Mouse (Mus musculus) heart, embryonic 12.5 days (tissue): Measurements from ENCODE around the gene Kcnj6. TPM values are rescaled to one million over a fixed set of nuclear protein-coding genes. Genes with fewer than 3 reads are reported as not detected.
A peak's percentile ranks its signal among the peaks of the same experiment; 100 is the strongest.

ENCODE experiments used
- ATAC-seq: fragments of 200-750 bp; cut with Nextera tagmentation; 2 replicates; pipeline ENCODE4 v1.8.0; 2017; ENCODE audit warnings: moderate TSS enrichment, moderate library complexity; ENCODE audit not compliant: insufficient number of reproducible peaks, low FRiP score
- H3K27ac ChIP-seq: fragments of 300-500 bp; sonication (generic); 2 replicates; pipeline ENCODE4 v1.5.1; 2016; ENCODE audit warnings: mild to moderate bottlenecking, moderate library complexity; ENCODE audit not compliant: poor library complexity, severe bottlenecking
- H3K27me3 ChIP-seq: fragments of 300-500 bp; sonication (generic); replicated peaks from 2 replicates; pipeline ENCODE4 v1.6.1; 2016; ENCODE audit warnings: mild to moderate bottlenecking, moderate library complexity
- H3K36me3 ChIP-seq: fragments of 300-500 bp; sonication (generic); 2 replicates; pipeline ENCODE4 v1.6.1; 2016; ENCODE audit warnings: mild to moderate bottlenecking, moderate library complexity
- H3K4me1 ChIP-seq: fragments of 300-500 bp; sonication (generic); replicated peaks from 2 replicates; pipeline ENCODE4 v1.6.1; 2016; ENCODE audit warnings: mild to moderate bottlenecking
- H3K4me2 ChIP-seq: fragments of 300-500 bp; sonication (generic); 2 replicates; pipeline ENCODE4 v1.6.1; 2016; ENCODE audit warnings: mild to moderate bottlenecking, moderate library complexity
- H3K4me3 ChIP-seq: fragments of 300-500 bp; sonication (generic); 2 replicates; pipeline ENCODE4 v1.5.1; 2016; ENCODE audit warnings: mild to moderate bottlenecking
- H3K9ac ChIP-seq: fragments of 300-500 bp; sonication (generic); 2 replicates; pipeline ENCODE4 v1.6.1; 2016; ENCODE audit warnings: mild to moderate bottlenecking, moderate library complexity
- H3K9me3 ChIP-seq: fragments of 300-500 bp; sonication (generic); replicated peaks from 2 replicates; pipeline ENCODE4 v1.6.1; 2016; ENCODE audit warnings: mild to moderate bottlenecking, moderate library complexity
- WGBS: fragments of 180-500 bp; shearing (Covaris S2); methylation state at CpG from one replicate; pipeline ENCODE4 v1.1.7; 2016; 5-methylcytosine and 5-hydroxymethylcytosine counted together
- polyA plus RNA-seq: library from polyadenylated mRNA; unstranded; fragments of >200 nt; fragmentation: Nextera tagmentation; extraction: Ambion mirVana; gene quantifications from 2 replicates; pipeline ENCODE4 v1.2.1, GENCODE M21; 2016

The Kcnj6 gene
- polyA plus RNA-seq, 1 experiment from 2014 or later = 0.06 TPM

DNA sequence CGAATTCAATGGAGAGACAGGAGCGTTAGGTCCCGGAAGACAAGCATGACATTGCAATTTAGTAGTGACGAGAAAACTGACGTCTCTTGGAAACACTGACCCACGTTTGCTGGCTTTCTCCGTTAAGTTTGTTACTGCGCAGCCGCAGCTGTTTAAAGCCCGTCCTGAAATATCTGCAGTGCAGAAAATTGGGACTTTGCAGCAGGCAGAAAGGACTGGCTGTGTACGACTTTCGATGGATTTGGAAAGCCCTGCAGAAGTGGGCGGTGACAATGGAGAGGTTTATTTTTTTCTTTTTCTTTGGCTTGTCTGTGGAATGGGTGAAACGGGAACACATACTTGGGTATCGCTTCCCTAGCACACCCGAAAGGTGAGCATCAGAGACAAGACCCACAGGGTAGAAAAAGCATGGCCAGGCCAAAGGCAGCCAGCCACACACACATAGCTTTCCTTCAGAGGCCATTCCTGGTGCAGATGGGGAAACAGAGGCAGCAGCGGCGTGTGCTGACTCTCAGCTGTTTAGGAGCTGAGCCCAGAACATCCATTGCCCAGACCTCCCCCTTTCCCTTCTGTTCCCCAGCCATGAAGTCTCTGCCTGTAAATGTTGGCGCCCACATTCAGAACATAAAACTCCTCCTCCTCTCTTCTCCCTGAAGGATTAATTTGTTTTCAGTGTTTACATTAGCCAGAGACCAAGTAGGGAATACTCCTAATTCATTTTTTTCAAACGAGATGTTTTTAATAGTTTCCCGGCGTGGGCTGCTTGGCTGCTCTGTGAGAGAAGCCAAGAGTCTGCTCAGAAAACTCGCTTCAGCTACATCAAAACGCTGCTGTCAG is 215.2 kb downstream of the Kcnj6 start:
- H3K27ac ChIP-seq = no peak overlapping the region
- H3K4me1 ChIP-seq = no peaks in the 10 kb centered on the region
- H3K27me3 ChIP-seq = peaks cover 7% of the 10 kb centered on the region; the same call in 1 of the 2 replicates
- no peak overlapping the region for H3K9ac ChIP-seq
- no peaks in the 10 kb centered on the region; the same call in 1 of the 2 replicates for H3K9me3 ChIP-seq
- no peak overlapping the region for H3K4me3 ChIP-seq
- no peak for ATAC-seq
- H3K36me3 ChIP-seq = no peaks in the 10 kb centered on the region
- WGBS = 80% methylated on average over 24 of the region's 24 CpGs
- H3K4me2 ChIP-seq = no peak overlapping the region

DNA sequence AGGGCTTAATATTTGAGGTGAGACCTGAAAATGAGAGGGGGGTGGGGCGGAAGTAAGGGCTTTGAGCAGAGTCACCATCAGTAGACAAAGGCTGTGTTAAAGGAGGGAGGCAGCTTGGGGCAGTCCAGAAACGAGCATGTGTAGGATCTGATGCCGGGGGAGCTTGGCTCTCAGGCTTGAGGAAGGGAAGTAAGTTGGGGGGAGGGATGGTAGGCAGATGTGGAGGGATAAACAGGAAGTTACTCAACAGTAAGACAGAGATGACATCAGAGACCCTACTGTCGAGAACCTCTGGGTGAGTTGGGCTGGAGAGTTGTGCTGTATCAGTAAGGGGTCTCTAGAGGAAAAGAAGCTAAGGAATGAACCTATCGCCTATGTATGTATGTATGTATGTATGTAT is 223.6 kb downstream of the Kcnj6 start:
- Histone ChIP-seq H3K36me3 (no peaks in the 10 kb centered on the region), H3K9me3 (no peaks in the 10 kb centered on the region), H3K4me1 (peaks cover 8% of the 10 kb centered on the region), H3K27me3 (no peaks in the 10 kb centered on the region), H3K4me3 (no peak overlapping the region), H3K9ac (no peak overlapping the region), H3K27ac (no peak overlapping the region), H3K4me2 (no peak overlapping the region)
- no peak for ATAC-seq
- WGBS = 67% methylated on average over 5 of the region's 5 CpGs

GRCm38 (mm10) chr16:94767606-94768005 is 229.9 kb downstream of the Kcnj6 start:
- no peaks in the 10 kb centered on the region for H3K9me3 ChIP-seq
- no peaks in the 10 kb centered on the region for H3K36me3 ChIP-seq
- WGBS = 70% methylated on average over 6 of the region's 6 CpGs
- H3K27ac ChIP-seq = no peak overlapping the region
- H3K4me3 ChIP-seq = no peak overlapping the region
- no peak overlapping the region for H3K9ac ChIP-seq
- H3K4me2 ChIP-seq = no peak overlapping the region
- ATAC-seq = no peak
- H3K27me3 ChIP-seq = no peaks in the 10 kb centered on the region
- peaks cover 25% of the 10 kb centered on the region for H3K4me1 ChIP-seq

DNA sequence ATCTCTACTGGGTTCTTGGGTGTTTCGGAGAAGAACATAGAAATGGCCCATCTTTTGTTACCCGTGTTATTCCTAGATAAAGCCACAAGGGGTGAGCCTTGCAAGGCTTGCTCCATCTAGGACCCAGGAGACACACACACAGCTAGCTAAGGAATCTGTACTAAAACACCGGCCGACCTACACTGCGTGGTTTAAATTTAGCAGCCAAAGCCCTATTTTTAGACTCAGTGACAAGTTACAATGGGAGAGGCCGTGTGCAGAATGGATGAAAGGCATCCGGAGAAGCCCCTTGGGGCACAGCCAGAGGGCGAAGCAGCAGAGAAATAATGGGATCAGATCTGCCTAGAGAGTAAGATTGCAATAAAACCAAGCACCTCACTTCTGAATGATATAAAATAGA is 232.4 kb downstream of the Kcnj6 start:
- Histone ChIP-seq H3K27ac (peak overlapping the region; percentile 96), H3K4me1 (peaks cover 32% of the 10 kb centered on the region), H3K36me3 (no peaks in the 10 kb centered on the region), H3K4me3 (no peak overlapping the region), H3K9ac (no peak overlapping the region; the same call in 1 of the 2 replicates), H3K9me3 (no peaks in the 10 kb centered on the region), H3K27me3 (no peaks in the 10 kb centered on the region), H3K4me2 (peak overlapping the region; percentile 52)
- peak; percentile 77 for ATAC-seq
- 19% methylated on average over 8 of the region's 8 CpGs for WGBS

GRCm38 (mm10) chr16:94760732-94761131 is 236.8 kb downstream of the Kcnj6 start:
- no peak overlapping the region for H3K4me3 ChIP-seq
- H3K36me3 ChIP-seq = no peaks in the 10 kb centered on the region
- H3K4me2 ChIP-seq = no peak overlapping the region
- H3K4me1 ChIP-seq = peaks cover 31% of the 10 kb centered on the region
- ATAC-seq = peak; percentile 47; the same call in 1 of the 2 replicates
- 35% methylated on average over 5 of the region's 11 CpGs for WGBS
- no peaks in the 10 kb centered on the region for H3K27me3 ChIP-seq
- no peaks in the 10 kb centered on the region for H3K9me3 ChIP-seq
- no peak overlapping the region for H3K27ac ChIP-seq
- no peak overlapping the region for H3K9ac ChIP-seq

GRCm38 (mm10) chr16:94759761-94760160 is 237.7 kb downstream of the Kcnj6 start:
- 81% methylated on average over 5 of the region's 5 CpGs for WGBS
- no peaks in the 10 kb centered on the region for H3K36me3 ChIP-seq

GRCm38 (mm10) chr16:94758606-94759005 is 238.9 kb downstream of the Kcnj6 start:
- Histone ChIP-seq H3K4me2 (no peak overlapping the region), H3K9ac (no peak overlapping the region), H3K9me3 (no peaks in the 10 kb centered on the region), H3K4me3 (no peak overlapping the region), H3K27ac (no peak overlapping the region), H3K4me1 (peaks cover 18% of the 10 kb centered on the region), H3K36me3 (no peaks in the 10 kb centered on the region), H3K27me3 (no peaks in the 10 kb centered on the region)
- WGBS = 28% methylated on average over 3 of the region's 3 CpGs
- ATAC-seq = no peak

More at GRCm38 (mm10) chr16:94759761-94760160, 237.7 kb downstream of the Kcnj6 start:
- Histone ChIP-seq H3K9ac (no peak overlapping the region), H3K4me1 (peaks cover 22% of the 10 kb centered on the region), H3K27me3 (no peaks in the 10 kb centered on the region), H3K9me3 (no peaks in the 10 kb centered on the region), H3K27ac (no peak overlapping the region), H3K4me2 (no peak overlapping the region), H3K4me3 (no peak overlapping the region)
- ATAC-seq = no peak

GRCm38 (mm10) chr16:94756352-94756751 is 241.1 kb downstream of the Kcnj6 start:
- no peaks in the 10 kb centered on the region for H3K27me3 ChIP-seq
- H3K4me3 ChIP-seq = no peak overlapping the region
- H3K9ac ChIP-seq = no peak overlapping the region
- WGBS = 63% methylated on average over 6 of the region's 6 CpGs
- no peaks in the 10 kb centered on the region for H3K9me3 ChIP-seq
- no peak overlapping the region for H3K4me2 ChIP-seq
- no peak for ATAC-seq
- H3K36me3 ChIP-seq = no peaks in the 10 kb centered on the region
- H3K27ac ChIP-seq = no peak overlapping the region
- H3K4me1 ChIP-seq = peaks cover 18% of the 10 kb centered on the region

DNA sequence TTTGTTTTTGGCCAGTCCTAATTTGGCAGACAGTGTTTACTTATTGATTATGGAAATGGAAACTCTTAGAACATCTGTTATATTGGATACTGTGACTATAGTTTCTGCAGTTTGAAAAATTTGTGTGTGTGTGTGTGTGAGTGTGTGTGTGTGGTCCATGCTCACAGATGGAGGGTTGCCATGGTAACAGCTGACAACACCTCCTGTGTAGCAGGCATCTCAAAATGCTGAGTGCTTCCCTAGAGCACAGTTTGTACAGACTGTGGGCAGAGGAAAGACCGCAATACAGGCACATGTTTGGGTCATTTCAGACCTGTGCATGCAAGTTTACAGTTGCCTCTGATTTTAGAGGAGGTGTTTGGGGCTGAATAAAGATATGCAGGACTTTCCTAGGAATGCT is 244.0 kb downstream of the Kcnj6 start:
- Histone ChIP-seq H3K9me3 (no peaks in the 10 kb centered on the region), H3K4me2 (no peak overlapping the region), H3K4me3 (no peak overlapping the region), H3K9ac (no peak overlapping the region), H3K27ac (no peak overlapping the region), H3K4me1 (peaks cover 4% of the 10 kb centered on the region; the same call in 1 of the 2 replicates), H3K27me3 (no peaks in the 10 kb centered on the region), H3K36me3 (no peaks in the 10 kb centered on the region)
- WGBS = 85% methylated on average over 1 of the region's 1 CpGs
- ATAC-seq = no peak

GRCm38 (mm10) chr16:94752781-94753180 is 244.7 kb downstream of the Kcnj6 start:
- ATAC-seq = no peak; the same call in 1 of the 2 replicates
- no peaks in the 10 kb centered on the region for H3K27me3 ChIP-seq
- H3K4me3 ChIP-seq = no peak overlapping the region
- 43% methylated on average over 10 of the region's 10 CpGs for WGBS
- H3K4me1 ChIP-seq = no peaks in the 10 kb centered on the region
- H3K36me3 ChIP-seq = no peaks in the 10 kb centered on the region
- no peak overlapping the region for H3K9ac ChIP-seq
- no peaks in the 10 kb centered on the region for H3K9me3 ChIP-seq
- no peak overlapping the region for H3K27ac ChIP-seq
- no peak overlapping the region for H3K4me2 ChIP-seq

DNA sequence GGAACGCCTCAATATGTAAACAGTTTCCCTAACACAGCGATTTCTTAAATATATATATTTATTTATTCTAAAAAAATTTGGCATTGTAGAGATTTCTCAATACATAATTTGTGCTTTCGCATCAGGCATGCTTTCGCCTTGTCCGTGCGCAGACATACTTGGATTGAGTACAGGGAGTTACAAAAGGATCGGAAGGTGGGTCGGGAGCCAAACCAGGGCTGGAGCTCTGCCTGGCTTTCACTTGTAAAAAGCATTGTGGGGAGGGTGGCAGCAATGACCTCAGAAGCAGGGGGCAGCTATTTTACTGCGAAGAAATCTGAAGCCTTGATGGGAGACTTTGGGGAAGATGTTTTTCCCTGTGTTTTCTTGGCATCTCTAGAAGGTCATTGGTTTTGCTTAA is 252.5 kb downstream of the Kcnj6 start:
- H3K9ac ChIP-seq = no peak overlapping the region
- H3K36me3 ChIP-seq = no peaks in the 10 kb centered on the region; the same call in 1 of the 2 replicates
- no peaks in the 10 kb centered on the region for H3K27me3 ChIP-seq
- no peaks in the 10 kb centered on the region for H3K9me3 ChIP-seq
- H3K4me1 ChIP-seq = peaks cover 18% of the 10 kb centered on the region
- ATAC-seq = no peak
- 81% methylated on average over 9 of the region's 9 CpGs for WGBS
- H3K4me3 ChIP-seq = no peak overlapping the region
- H3K4me2 ChIP-seq = no peak overlapping the region
- H3K27ac ChIP-seq = no peak overlapping the region
